Mouse (Mus musculus): Measurements from ENCODE around the gene Pate1. TPM values are rescaled to one million over a fixed set of nuclear protein-coding genes. Genes with fewer than 3 reads are reported as not detected.

The Pate1 gene
- not detected in 2 replicates for total RNA-seq (2017)

- ATAC-seq (replicated peaks in 1 of 2; ENCODE audit: insufficient read depth in 1 of 2, low FRiP score in 2 of 2, low TSS enrichment in 1 of 2, low read depth in 1 of 2, poor library complexity in 2 of 2, severe bottlenecking in 2 of 2): no peak
Measured at GRCm38 (mm10) chr9:35687013-35687412, at the start of gene Pate1. Gene Pate1 (minus strand): TSS chr9:35687390.

DNA sequence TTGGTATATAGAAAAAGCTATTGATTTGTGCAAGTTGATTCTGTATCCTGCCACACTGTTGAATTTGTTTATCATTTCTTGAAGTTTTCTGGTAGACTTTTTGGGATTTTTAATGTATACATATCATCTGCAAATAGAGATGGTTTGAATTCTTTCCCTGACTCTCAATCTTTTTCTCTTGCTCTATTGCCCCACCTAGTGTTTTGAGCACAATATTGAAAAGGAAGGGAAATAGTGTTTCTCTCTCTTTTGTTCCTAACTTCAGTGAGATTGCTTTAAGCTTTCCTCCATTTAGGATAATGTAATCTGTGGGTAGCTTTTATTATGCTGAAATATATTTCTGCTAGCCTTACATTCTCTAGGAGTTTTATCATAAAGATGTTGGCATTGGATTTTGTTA is 20.1 kb upstream of the Pate1 start:
- ATAC-seq (replicated peaks in 1 of 2; ENCODE audit: insufficient read depth in 1 of 2, low FRiP score in 2 of 2, low TSS enrichment in 1 of 2, low read depth in 1 of 2, poor library complexity in 2 of 2, severe bottlenecking in 2 of 2): no peak

DNA sequence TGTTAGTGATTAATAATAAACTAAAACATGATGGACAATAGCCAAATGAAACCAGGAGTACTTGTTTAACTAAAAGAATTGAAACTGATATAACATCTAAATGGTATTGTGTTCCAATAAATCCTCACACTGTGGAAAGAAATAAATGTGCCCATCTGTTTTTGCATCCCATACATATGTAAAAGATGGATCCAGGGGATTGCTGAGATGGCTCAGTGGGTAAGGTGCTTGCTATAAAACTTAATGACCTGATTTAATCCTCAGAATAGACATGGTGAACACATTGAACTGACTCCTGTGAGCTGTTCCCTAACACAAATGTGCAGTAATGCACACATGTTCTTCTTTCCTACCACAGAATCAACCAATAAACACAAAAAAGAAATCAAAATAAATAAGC is 4.7 kb upstream of the Pate1 start:
- no peak for ATAC-seq (replicated peaks in 1 of 2; ENCODE audit: insufficient read depth in 1 of 2, low FRiP score in 2 of 2, low TSS enrichment in 1 of 2, low read depth in 1 of 2, poor library complexity in 2 of 2, severe bottlenecking in 2 of 2)

- no peak for ATAC-seq (replicated peaks in 1 of 2; ENCODE audit: insufficient read depth in 1 of 2, low FRiP score in 2 of 2, low TSS enrichment in 1 of 2, low read depth in 1 of 2, poor library complexity in 2 of 2, severe bottlenecking in 2 of 2)
Measured at GRCm38 (mm10) chr9:35673557-35673956, 13.6 kb downstream of the Pate1 start.

DNA sequence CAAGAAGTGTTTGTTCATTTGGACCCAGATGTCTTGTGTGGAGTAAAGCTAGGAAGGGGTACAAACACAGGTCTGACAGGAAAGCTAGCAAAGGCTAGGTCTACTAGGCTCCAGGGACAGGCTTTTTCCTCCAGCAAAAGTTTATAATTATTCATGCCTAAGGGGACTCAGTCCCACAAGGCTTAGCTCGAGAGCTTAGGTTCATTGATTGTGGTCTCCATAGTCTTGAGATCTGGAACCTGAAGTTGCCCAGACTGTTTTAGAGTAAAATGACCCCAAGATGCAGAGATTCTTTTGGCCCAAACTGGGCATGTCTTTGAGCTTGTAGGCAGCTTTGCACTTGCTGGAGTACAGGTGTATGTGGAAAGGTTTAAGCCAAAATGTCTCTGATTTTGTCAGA is 39.1 kb downstream of the Pate1 start, which contains the start of gene Pate3:
Gene Pate3, minus strand, starts transcription at position 101 of the 400 bp plus-strand sequence.
- ATAC-seq (replicated peaks in 1 of 2; ENCODE audit: insufficient read depth in 1 of 2, low FRiP score in 2 of 2, low TSS enrichment in 1 of 2, low read depth in 1 of 2, poor library complexity in 2 of 2, severe bottlenecking in 2 of 2): no peak

Other genes starting within 250 kb of the Pate1 start
- not detected in 2 replicates for gene Gm1113, start 169.1 kb downstream of the Pate1 start, total RNA-seq (2017)
- gene Ddx25, start 128.9 kb downstream of the Pate1 start, total RNA-seq (2017): 0.31 TPM in 1 of 2 replicates, not detected in the other
- 36.8 and 48.9 TPM in 2 replicates for gene Pus3, start 128.8 kb downstream of the Pate1 start, total RNA-seq (2017)
- not detected in 2 replicates for gene Pate2, start 117.1 kb downstream of the Pate1 start, total RNA-seq (2017)
- gene Hyls1, start 117.0 kb downstream of the Pate1 start, total RNA-seq (2017): 6.9 and 10.8 TPM in 2 replicates
- not detected in 2 replicates for gene Pate4, start 75.4 kb downstream of the Pate1 start, total RNA-seq (2017)
- gene Pate3, start 39.2 kb downstream of the Pate1 start, total RNA-seq (2017): not detected in 2 replicates
- not detected in 2 replicates for gene Gm17677, start 53.7 kb upstream of the Pate1 start, total RNA-seq (2017)
- gene Gm17727, start 90.7 kb upstream of the Pate1 start, total RNA-seq (2017): not detected in 2 replicates
- gene Gm27235, start 102.7 kb upstream of the Pate1 start, total RNA-seq (2017): not detected in 2 replicates
- not detected in 2 replicates for gene D730048I06Rik, start 102.7 kb upstream of the Pate1 start, total RNA-seq (2017)
- not detected in 2 replicates for gene 9230110F15Rik, start 156.8 kb upstream of the Pate1 start, total RNA-seq (2017)
- not detected in 2 replicates for gene 9230113P08Rik, start 221.0 kb upstream of the Pate1 start, total RNA-seq (2017)